Mouse (Mus musculus) midbrain, embryonic 16.5 days (tissue): Measurements from ENCODE around the gene Macrod2. TPM values are rescaled to one million over a fixed set of nuclear protein-coding genes. Genes with fewer than 3 reads are reported as not detected.
A peak's percentile ranks its signal among the peaks of the same experiment; 100 is the strongest.

Experiments
- ATAC-seq: fragments of 200-750 bp; cut with Nextera tagmentation; 2 replicates; pipeline ENCODE4 v1.8.0; 2017; ENCODE audit warnings: moderate TSS enrichment
- H3K27ac ChIP-seq: fragments of 300-500 bp; sonication (generic); 2 replicates; pipeline ENCODE4 v1.5.1; 2014; ENCODE audit warnings: mild to moderate bottlenecking, low read length, mixed read lengths
- H3K27me3 ChIP-seq: fragments of 300-500 bp; sonication (generic); 2 replicates; pipeline ENCODE4 v1.6.1; 2014; ENCODE audit warnings: low read depth, low read length, mixed read lengths; ENCODE audit not compliant: control insufficient read depth, insufficient read depth
- H3K36me3 ChIP-seq: fragments of 300-500 bp; sonication (generic); 2 replicates; pipeline ENCODE4 v1.6.1; 2014; ENCODE audit warnings: mild to moderate bottlenecking, low read length, moderate library complexity, mixed read lengths; ENCODE audit not compliant: control insufficient read depth, insufficient read depth
- H3K4me1 ChIP-seq: fragments of 300-500 bp; sonication (generic); 2 replicates; pipeline ENCODE4 v1.6.1; 2014; ENCODE audit warnings: mild to moderate bottlenecking, low read length, mixed read lengths; ENCODE audit not compliant: control insufficient read depth, insufficient read depth
- H3K4me2 ChIP-seq: fragments of 300-500 bp; sonication (generic); 2 replicates; pipeline ENCODE4 v1.6.1; 2014; ENCODE audit warnings: mild to moderate bottlenecking, low read length, mixed read lengths
- H3K4me3 ChIP-seq: fragments of 300-500 bp; sonication (generic); 2 replicates; pipeline ENCODE4 v1.5.1; 2014; ENCODE audit warnings: low read depth, mild to moderate bottlenecking, low read length, moderate library complexity, mixed read lengths
- H3K9ac ChIP-seq: fragments of 300-500 bp; sonication (generic); 2 replicates; pipeline ENCODE4 v1.6.1; 2014; ENCODE audit warnings: low read depth, low read length, mixed read lengths
- H3K9me3 ChIP-seq: fragments of 300-500 bp; sonication (generic); replicated peaks from 2 replicates; pipeline ENCODE4 v1.6.1; 2014; ENCODE audit warnings: mild to moderate bottlenecking, low read length, mixed read lengths; ENCODE audit not compliant: control insufficient read depth, poor library complexity, severe bottlenecking
- WGBS: fragments of 180-500 bp; shearing (Covaris S2); extraction: QIAGEN DNeasy Blood & Tissue Kit; methylation state at CpG from one replicate; pipeline ENCODE4 v1.1.7; 2014; 5-methylcytosine and 5-hydroxymethylcytosine counted together
- polyA plus RNA-seq: library from polyadenylated mRNA; unstranded; fragments of >200 nt; fragmentation: Nextera tagmentation; extraction: Ambion mirVana; gene quantifications from 2 replicates; pipeline ENCODE4 v1.2.1, GENCODE M21; 2015

Macrod2 gene
- polyA plus RNA-seq, 1 experiment from 2014 or later: 96.9 TPM

GRCm38 (mm10) chr2:140475770-140476169, 80.7 kb downstream of the Macrod2 start:
- no peaks in the 10 kb centered on the region for H3K36me3 ChIP-seq
- 90% methylated on average over 2 of the region's 2 CpGs for whole genome bisulfite sequencing
- H3K4me3 ChIP-seq: no peak overlapping the region
- H3K9ac ChIP-seq: no peak overlapping the region
- ATAC-seq: no peak
- no peaks in the 10 kb centered on the region for H3K27me3 ChIP-seq
- H3K9me3 ChIP-seq: no peaks in the 10 kb centered on the region
- no peak overlapping the region for H3K27ac ChIP-seq
- no peaks in the 10 kb centered on the region for H3K4me1 ChIP-seq
- no peak overlapping the region for H3K4me2 ChIP-seq

DNA sequence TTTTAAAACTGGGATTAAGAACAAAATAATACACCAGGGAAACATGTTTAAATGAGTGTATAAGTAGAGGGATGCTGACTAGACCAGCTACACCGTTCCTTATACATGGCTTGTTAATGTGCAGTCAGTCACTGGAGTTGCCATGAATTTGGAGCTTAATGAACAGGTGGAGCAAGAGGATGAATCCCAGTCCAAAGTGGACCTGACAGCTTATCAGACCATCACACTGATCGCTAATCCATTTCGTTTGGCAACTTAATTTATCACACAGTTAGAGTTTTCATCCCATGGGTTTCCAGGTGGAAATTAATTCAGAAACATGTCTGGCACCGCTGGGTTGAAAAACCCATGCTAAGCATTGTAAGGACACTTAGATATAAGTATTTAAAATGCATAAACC, 81.8 kb downstream of the Macrod2 start:
- no peak for ATAC-seq
- H3K9ac ChIP-seq: no peak overlapping the region
- no peaks in the 10 kb centered on the region for H3K27me3 ChIP-seq
- H3K27ac ChIP-seq: no peak overlapping the region
- H3K9me3 ChIP-seq: no peaks in the 10 kb centered on the region
- WGBS: 76% methylated on average over 4 of the region's 4 CpGs
- no peak overlapping the region for H3K4me3 ChIP-seq
- H3K36me3 ChIP-seq: no peaks in the 10 kb centered on the region
- no peak overlapping the region for H3K4me2 ChIP-seq
- no peaks in the 10 kb centered on the region for H3K4me1 ChIP-seq

DNA sequence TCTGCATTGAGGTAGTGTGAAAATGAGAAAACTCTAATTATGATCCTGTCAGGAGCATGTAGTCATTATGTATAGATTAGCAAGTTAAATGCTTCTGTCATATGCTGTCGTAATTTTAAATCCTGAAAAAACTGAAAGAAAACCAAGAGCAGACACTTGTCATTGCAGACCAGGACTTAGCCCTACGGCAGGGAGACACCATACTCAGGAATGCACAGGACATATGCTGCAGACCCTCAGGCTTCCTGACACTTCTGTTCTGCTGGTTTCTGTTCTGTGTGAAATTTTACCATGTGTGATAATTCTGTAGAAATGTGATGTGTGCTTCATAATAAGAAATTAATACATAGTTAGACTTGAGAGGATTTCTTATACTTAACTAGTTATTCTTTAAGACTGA, 87.5 kb downstream of the Macrod2 start:
- no peak overlapping the region for H3K4me2 ChIP-seq
- no peaks in the 10 kb centered on the region; the same call in 1 of the 2 replicates for H3K9me3 ChIP-seq
- H3K27me3 ChIP-seq: no peaks in the 10 kb centered on the region
- no peak overlapping the region for H3K9ac ChIP-seq
- 79% methylated on average over 2 of the region's 2 CpGs for WGBS
- no peaks in the 10 kb centered on the region for H3K36me3 ChIP-seq
- no peak overlapping the region for H3K27ac ChIP-seq
- ATAC-seq: no peak
- H3K4me3 ChIP-seq: no peak overlapping the region
- no peaks in the 10 kb centered on the region for H3K4me1 ChIP-seq

- WGBS: 69% methylated on average over 3 of the region's 3 CpGs
- ATAC-seq: no peak
- peaks cover 6% of the 10 kb centered on the region for H3K4me1 ChIP-seq
- H3K9ac ChIP-seq: no peak overlapping the region
- H3K4me3 ChIP-seq: no peak overlapping the region
- H3K36me3 ChIP-seq: no peaks in the 10 kb centered on the region
- no peaks in the 10 kb centered on the region for H3K9me3 ChIP-seq
- H3K27me3 ChIP-seq: no peaks in the 10 kb centered on the region
- H3K27ac ChIP-seq: no peak overlapping the region
- no peak overlapping the region for H3K4me2 ChIP-seq
Observed at GRCm38 (mm10) chr2:140497688-140498087, 102.6 kb downstream of the Macrod2 start.

DNA sequence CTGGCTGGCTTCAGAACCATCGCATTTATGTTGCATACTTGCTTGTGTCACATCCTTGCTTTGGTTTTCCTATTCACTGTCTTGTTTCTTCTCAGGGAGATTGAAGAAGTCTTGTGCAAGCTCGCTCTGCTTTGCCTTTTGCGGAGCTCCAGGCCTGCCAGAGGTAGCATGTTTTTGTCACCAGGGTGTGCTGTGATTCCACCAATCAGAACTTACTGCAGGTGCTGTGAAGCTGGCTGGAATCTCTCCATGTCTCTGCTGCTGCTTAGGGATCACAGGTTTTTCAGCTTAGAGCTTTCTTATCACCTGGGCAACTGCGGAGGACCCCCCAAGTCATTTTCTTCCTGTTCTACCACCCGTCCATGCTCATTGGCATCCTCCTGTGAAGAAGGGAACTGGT, 105.8 kb downstream of the Macrod2 start:
- 27% methylated on average over 5 of the region's 5 CpGs for WGBS
- H3K27ac ChIP-seq: no peak overlapping the region
- peak; percentile 90 for ATAC-seq

DNA sequence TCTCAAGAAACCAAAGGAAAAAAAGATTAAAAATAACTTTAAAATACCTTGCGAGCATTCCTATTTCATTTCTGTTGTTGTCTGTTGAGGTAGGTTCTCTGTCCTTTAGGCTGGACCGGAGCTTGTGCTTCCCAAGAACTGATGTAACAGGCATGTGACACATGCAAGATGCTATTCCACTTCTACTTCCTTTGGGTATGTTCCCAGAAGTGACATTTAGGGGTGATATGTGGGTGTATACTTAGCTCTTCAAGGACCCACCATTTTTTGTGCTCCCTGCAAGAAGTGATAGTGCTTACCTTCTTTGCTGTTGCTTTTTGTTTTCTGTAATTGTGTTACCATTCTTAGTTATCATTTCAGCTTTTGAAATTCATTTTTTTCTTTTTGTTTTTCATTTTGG, 126.4 kb downstream of the Macrod2 start:
- H3K27me3 ChIP-seq: no peaks in the 10 kb centered on the region
- 96% methylated on average over 2 of the region's 2 CpGs for WGBS
- no peaks in the 10 kb centered on the region for H3K36me3 ChIP-seq

More for the DNA sequence above, 105.8 kb downstream of the Macrod2 start:
- Histone ChIP-seq H3K36me3 (no peaks in the 10 kb centered on the region), H3K4me1 (peaks cover 6% of the 10 kb centered on the region), H3K27me3 (no peaks in the 10 kb centered on the region), H3K9ac (no peak overlapping the region), H3K4me3 (no peak overlapping the region), H3K4me2 (peak overlapping the region; percentile 14; the same call in 1 of the 2 replicates), H3K9me3 (no peaks in the 10 kb centered on the region)

GRCm38 (mm10) chr2:140530214-140530613, 135.1 kb downstream of the Macrod2 start:
- Histone ChIP-seq H3K9me3 (no peaks in the 10 kb centered on the region), H3K4me2 (no peak overlapping the region), H3K4me3 (no peak overlapping the region), H3K27ac (no peak overlapping the region), H3K9ac (no peak overlapping the region), H3K27me3 (no peaks in the 10 kb centered on the region), H3K4me1 (peaks cover 5% of the 10 kb centered on the region; the same call in 1 of the 2 replicates), H3K36me3 (no peaks in the 10 kb centered on the region)
- no peak for ATAC-seq
- WGBS: 57% methylated on average over 2 of the region's 2 CpGs

More for the DNA sequence above, 126.4 kb downstream of the Macrod2 start:
- no peak for ATAC-seq
- Histone ChIP-seq H3K4me2 (no peak overlapping the region), H3K9me3 (no peaks in the 10 kb centered on the region), H3K4me3 (no peak overlapping the region), H3K4me1 (no peaks in the 10 kb centered on the region), H3K27ac (no peak overlapping the region), H3K9ac (no peak overlapping the region)

DNA sequence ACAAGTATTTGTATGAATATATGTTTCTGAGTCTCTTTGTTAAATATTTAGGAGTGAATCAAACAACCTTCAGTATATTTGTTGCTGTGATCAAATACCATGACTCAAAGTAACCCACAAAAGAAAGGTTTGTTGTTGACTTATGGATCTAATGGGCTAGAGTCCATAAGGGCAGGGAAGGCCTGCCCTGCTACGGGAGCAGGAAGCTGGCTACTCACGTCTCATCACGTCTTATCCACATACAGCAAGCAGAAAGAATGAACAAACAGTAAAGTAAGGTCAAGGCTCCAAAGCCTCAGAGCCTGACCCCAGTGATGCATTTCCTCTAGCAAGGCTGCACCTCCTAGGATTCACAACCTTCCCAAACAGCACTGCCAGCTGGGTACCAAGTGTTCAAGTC, 136.9 kb downstream of the Macrod2 start:
- no peak overlapping the region for H3K27ac ChIP-seq
- ATAC-seq: no peak
- H3K4me3 ChIP-seq: no peak overlapping the region
- peaks cover 5% of the 10 kb centered on the region; the same call in 1 of the 2 replicates for H3K4me1 ChIP-seq
- WGBS: 74% methylated on average over 3 of the region's 3 CpGs
- no peak overlapping the region for H3K4me2 ChIP-seq
- H3K9me3 ChIP-seq: no peaks in the 10 kb centered on the region
- no peak overlapping the region for H3K9ac ChIP-seq
- H3K36me3 ChIP-seq: no peaks in the 10 kb centered on the region
- H3K27me3 ChIP-seq: no peaks in the 10 kb centered on the region

GRCm38 (mm10) chr2:140532859-140533519, 137.9 kb downstream of the Macrod2 start:
- H3K9ac ChIP-seq: no peak overlapping the region
- 32% methylated on average over 9 of the region's 9 CpGs for WGBS
- no peak overlapping the region for H3K27ac ChIP-seq
- H3K4me3 ChIP-seq: no peak overlapping the region
- H3K27me3 ChIP-seq: no peaks in the 10 kb centered on the region
- H3K36me3 ChIP-seq: no peaks in the 10 kb centered on the region
- no peaks in the 10 kb centered on the region for H3K9me3 ChIP-seq
- H3K4me2 ChIP-seq: peak overlapping the region; percentile 31; the same call in 1 of the 2 replicates
- H3K4me1 ChIP-seq: peaks cover 5% of the 10 kb centered on the region; the same call in 1 of the 2 replicates
- no peak for ATAC-seq
